Mouse (Mus musculus): Measurements from ENCODE around the gene Gtf2ird2.

The Gtf2ird2 gene

DNA sequence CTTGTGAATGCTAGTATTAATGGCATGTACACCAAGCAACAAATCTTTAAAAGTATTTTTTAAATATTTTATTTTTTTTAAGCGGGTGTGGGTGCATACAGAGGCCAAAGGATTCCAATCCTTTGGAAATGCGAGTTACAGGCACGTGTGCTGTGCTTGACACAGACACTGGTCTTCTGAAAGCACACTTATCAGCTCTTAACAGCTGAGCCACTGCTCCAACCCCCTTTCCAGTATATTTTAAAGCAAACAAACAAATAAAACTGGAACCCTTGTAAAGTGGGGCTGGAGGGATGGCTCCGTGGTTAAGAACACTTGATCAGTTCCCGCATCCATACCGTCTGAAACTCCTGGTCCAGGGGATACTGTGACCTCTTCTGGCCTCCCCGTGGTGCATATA lies 657 bp upstream of the Gtf2ird2 start:
- DNase-seq, result no peak

GRCm38 (mm10) chr5:134186059-134186458 lies 2.2 kb downstream of the Gtf2ird2 start:
- DNase-seq, result no peak

DNA sequence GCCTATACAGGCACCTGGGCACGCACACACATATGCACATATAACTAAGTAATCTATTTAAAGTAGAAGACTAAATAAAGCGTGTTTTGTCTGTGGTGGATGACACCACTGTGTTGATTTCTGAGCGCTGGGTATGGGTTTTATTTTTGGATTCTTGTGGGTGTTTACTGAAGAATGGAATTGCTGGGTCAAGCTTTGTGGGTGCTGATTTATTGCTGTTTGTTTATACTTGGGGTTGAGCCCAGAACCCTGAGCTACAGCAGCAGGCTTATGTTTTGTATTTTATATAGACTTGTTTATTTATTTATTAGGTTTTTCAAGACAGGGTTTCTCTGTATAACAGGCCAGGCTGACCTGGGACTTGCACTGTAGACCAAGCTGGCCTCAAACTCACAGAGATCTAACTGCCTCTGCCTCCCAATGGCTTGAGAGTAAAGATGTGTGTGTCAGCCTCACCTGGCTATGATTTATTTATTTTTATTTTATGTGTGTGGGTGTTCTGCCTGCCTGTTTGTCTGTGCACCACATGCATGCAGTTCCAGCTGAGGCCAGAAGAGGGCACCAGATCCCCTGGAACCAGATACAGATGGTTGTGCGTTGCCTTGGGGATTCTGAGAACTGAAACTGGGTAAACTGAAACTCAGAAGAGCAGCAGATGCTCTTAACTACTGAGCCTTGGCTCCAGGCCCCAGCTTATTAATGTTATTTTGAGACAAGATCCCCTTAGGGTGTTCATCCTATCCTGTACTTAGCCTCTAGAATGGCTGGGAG lies 3.3 kb downstream of the Gtf2ird2 start:
- DNase-seq, result peak; percentile 54

GRCm38 (mm10) chr5:134188571-134188970 lies 4.8 kb downstream of the Gtf2ird2 start:
- DNase-seq, result no peak

GRCm38 (mm10) chr5:134193664-134194063 lies 9.8 kb downstream of the Gtf2ird2 start:
- DNase-seq, result no peak

- no peak for DNase-seq
Measured at GRCm38 (mm10) chr5:134206721-134207120, 22.9 kb downstream of the Gtf2ird2 start.

DNA sequence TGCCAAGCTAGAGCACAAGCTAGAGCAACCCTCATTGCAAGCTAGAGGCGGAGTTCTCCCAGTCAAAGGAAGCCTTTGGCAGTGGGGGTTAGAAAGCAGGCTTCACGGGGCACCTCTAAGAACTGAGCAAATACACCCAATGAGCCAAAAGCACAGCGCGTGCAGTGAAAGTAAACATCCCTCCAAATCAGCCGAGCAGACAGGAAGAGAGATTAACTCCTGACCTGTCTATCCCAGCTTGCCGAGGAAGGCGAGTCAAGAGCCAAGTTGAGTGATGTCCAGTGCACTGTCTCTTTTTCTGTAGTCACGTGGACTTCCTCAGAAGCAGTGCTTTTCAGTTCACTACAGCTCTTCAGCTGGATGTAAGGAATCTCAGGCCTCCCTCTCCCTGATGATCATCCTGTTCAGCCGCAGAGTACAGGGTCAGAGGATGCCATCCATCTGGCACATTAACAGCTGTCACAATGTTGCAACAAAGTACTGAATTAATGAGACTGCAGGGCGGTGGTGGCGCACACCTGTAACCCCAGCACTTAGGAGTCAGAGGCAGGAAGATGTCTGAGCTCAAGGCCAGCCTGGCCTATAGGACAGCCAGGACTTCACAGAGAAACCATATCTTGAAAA lies 26.2 kb downstream of the Gtf2ird2 start:
- no peak for DNase-seq

- no peak for DNase-seq
Measured at GRCm38 (mm10) chr5:134214021-134214806, 30.4 kb downstream of the Gtf2ird2 start.

- no peak for DNase-seq
Measured at GRCm38 (mm10) chr5:134217900-134218299, 34.1 kb downstream of the Gtf2ird2 start.

DNA sequence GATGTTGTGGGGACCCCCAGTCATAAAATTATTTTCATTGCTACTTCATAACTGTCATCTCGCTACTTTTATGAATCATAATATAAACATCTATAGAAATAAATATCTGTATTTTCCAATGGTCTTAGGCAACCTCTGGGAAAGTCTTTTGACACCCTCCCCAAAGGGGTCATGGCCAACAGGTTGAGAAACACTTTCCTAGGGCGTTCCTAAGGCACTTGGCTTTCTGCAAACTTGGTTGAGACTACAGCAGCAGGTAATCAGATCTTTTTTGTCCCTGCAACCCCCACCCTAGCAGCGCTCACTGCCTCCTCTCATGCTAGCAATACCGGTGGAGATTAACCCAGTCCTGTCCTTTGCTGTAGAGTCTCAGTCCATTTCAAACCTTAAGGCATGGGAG lies 37.5 kb downstream of the Gtf2ird2 start:
- no peak for DNase-seq

DNA sequence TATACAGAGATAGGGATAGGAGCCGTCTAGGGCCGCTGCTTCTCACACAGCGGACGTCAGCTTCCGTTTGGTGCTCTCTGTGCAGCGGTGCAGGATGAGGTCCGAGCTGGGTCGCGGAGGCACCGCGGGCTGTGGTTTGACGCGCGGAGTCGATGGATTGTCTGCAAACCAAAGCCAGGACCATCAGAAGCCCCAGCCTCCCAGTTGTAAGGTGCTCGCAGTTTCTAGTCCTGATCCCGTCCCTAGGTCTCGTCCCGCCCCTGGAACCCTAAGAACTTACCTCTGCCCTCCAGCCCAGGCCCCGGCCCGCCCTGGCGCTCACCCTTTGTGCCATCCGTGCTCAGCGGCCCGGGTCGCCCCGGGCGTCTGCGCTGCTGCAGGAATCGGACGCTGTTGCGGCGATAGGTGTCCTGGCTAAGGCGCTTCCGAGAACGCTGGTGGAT lies 37.9 kb downstream of the Gtf2ird2 start:
- DNase-seq, result no peak

DNA sequence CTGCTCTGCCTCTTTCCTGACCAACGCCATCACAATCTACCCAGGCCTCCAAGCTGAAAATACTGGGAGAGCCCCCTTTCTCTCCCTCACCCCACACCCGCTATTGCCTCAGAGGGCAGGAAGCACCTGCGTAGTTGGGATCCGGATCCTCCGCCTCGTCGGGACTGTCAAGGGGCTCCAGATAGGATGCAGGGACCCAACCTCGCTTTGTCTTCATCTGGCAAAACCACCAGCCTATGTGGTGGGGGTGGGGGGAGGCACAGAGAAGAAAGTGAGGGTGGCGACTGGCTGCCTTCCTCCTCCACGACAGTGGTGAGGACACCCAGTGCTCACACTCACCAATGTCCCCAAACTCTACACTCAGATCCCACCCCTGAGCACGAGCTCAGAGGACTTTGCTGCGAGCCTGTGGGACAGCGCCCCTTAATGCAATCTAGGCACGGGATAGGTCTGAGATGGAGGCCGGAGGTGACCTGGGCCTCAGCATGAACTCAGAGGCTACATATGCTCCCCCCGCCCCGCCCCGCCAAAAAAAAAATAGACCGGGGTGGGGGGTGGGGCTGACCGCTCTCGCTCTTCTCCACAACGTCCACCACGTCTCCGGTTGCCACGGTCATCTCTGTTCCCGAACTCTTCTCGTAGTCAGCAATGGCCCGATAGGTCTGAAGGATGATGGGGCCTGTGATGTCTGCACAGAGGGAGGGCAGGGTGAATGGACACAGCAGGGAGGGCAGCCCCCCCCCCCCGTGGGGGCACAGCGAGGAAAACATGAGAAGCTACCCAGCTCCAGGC lies 41.5 kb downstream of the Gtf2ird2 start:
- DNase-seq, result no peak

DNA sequence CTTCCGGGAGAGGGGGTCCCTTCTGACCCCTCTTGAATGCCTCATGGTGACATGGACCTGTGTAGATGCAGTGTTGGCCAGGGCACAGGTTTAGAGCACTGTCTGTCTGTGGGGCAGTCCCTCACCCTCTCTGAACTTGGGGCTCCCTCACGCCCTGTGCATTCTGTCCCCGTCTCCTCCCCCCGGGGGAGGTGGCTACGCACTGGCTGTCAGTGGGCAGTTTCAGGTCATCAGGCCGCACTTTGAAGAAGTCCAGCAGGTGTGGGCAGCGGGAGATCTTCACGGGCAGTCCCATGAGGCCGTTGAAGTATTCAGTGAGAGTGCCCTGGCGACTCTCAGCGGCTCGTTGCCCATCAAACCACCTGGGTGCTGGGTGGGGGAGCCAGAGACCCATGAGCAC lies 43.1 kb downstream of the Gtf2ird2 start:
- no peak for DNase-seq

DNA sequence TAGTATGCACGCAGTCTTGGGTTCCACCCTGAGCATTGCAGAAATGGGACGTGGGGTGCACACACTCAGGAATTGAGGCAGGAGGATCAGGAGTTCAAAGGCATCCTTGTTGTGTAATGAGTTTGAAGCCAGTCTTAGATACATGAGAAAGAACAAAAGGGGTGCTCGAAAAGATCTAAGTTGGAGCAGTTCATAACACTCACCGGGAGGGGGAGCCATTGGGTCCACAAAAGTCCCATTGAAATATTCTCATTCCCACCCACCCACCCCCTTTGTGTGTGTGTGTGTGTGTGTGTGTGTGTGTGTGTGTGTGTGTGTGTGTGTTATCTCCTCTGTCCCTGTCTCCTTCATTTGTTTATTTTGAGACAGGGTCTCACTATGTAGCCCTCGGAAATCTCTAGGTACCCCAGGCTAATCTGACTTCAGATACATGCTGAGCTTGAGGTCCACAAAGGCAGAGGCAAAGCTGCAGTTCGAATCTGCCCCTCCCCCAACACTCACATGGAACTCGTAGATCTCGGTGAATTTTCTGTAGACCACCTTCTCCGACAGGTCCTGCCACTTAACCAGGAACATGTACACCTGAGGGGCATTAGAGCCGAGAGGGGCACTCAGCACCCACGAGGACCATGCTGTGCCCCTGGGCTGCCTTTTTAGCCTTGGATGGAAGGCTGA lies 43.9 kb downstream of the Gtf2ird2 start:
- DNase-seq, result peak; percentile 39

- DNase-seq, result no peak
Measured at GRCm38 (mm10) chr5:134228249-134228638, 44.4 kb downstream of the Gtf2ird2 start.

GRCm38 (mm10) chr5:134229391-134229790 lies 45.6 kb downstream of the Gtf2ird2 start, which contains the start of gene Ncf1:
Gene Ncf1 (minus strand): TSS chr5:134229625.
- DNase-seq, result no peak

GRCm38 (mm10) chr5:134231376-134231775 lies 47.6 kb downstream of the Gtf2ird2 start:
- DNase-seq, result no peak

DNA sequence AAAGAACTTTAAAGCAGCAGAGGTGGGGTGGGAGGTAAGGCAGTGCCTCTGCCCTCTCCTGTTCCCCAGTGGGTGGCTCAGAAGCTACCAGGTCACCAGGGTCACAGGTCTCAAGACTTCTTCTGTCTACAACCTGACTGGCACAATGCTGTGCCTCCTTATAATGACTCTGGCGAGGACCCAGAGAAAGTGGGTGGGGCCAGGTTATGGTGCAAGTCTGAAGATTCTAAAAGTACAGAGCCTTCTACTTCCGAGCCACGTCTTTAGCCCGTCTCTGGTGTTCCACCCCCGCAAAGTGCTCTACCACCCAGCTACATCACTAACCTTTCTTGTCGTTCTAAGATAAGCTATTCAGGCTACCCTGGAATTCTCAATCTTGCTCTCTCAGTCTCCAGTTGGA lies 48.3 kb downstream of the Gtf2ird2 start:
- no peak for DNase-seq

DNA sequence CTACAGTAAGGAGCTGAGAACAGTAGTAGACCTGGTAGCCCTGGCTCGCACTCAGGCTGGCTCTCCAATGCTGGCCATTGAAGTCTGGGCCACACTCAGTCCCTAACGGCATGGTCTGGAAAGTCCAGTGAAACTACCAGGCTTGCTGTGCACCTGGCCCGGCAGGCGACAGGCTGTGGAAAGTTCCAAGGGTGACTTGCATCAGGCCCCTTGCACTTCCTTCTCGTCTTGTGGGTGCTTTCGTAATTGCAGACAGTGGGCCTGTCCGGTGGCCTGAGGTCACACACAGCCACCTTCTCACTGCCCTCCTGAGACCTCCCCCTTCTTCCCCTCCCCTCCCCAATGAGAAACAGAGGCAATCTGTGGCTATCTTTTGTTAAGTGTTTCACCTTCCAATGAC lies 48.7 kb downstream of the Gtf2ird2 start:
- no peak for DNase-seq

DNA sequence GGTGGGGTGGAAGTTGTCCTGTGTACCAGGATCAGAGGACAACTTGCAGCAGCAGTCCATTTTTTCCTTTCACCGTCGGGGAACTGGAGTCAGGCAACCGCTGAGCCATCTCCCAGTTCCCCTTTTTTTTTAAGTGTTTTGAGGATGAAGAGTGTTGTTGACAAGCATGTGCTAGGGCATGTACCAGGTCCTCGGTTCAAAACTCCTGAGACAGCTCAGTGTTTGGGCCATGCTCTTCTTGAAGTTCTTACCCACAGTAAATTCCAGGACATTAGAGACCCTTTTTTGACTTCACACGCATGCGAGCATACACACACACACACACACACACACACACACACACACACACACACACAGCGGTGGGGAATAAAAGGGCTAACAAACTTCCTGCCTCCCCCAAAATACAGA lies 49.4 kb downstream of the Gtf2ird2 start:
- DNase-seq, result no peak

GRCm38 (mm10) chr5:134234205-134234604 lies 50.4 kb downstream of the Gtf2ird2 start:
- DNase-seq, result no peak

DNA sequence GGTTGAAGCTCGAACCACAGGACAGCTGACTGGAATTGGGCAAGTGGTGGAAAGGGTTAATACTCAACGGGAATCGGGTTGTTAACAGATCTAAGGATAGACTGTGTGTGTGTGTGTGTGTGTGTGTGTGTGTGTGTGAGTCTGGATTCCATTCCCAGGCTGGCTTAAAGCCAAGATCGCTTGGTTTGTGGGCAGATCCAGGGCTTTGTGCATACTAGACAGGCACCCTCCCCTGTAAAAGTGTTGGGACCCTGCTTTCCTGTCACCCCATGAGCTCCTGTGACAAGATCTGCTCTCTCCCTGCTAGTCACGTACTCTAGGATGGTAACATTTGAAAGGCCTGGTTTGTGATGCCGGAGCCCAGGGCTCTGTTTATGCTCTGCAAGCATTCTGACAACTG lies 51.3 kb downstream of the Gtf2ird2 start:
- peak; percentile 66 for DNase-seq
